Mouse (Mus musculus): ENCODE measurements around the gene Ssh1.

The Ssh1 gene

GRCm38 (mm10) chr5:113932310-113932709, 61.4 kb downstream of the Ssh1 start:
- no peak for DNase-seq (ENCODE audit: low read depth, low spot score)

DNA sequence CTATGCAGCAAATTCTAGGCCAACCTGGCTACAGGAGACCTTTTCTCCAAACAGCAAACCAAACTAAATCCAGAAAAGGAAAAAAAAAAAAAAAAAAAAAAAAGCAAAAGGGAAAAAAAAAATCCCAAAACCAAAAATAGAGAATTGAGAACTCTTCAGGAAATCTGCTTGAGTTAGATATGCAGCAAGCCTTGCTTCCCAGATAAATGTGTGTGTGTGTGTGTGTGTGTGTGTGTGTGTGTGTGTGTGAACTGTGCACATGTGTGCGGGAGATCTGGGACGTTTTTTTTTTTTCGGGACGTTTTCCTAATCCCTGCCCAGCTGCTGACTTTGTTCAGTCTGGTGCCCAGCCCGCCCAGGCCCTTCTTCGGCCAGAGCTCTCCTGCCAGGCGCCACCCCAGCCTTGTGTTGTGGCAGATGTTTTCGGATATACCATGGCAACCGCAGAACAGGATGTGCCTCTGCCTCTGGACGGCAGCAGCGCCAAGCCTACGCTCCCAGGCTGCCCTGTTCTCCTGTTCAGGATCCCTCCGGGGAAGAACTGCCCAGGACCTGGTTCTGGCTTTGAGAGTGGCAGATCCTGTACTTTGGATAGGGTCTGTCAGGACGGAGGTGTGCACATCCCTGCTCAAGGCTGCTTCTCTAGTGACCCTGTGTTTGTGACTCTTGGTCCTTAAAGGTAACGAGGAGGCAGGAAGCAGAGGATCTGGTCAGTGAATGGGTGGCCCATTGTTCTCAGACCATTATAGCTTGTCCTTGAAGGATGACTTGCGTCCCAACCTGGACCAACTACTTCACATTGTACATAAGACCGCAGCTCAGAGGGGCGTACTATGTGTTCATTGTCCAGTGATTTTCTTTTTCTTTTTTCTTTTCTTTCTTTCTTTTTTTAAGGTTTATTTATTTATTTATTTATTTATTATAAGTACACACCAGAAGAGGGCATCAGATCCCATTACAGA, 62.8 kb downstream of the Ssh1 start:
- DNase-seq (ENCODE audit: low read depth, low spot score), result no peak

DNA sequence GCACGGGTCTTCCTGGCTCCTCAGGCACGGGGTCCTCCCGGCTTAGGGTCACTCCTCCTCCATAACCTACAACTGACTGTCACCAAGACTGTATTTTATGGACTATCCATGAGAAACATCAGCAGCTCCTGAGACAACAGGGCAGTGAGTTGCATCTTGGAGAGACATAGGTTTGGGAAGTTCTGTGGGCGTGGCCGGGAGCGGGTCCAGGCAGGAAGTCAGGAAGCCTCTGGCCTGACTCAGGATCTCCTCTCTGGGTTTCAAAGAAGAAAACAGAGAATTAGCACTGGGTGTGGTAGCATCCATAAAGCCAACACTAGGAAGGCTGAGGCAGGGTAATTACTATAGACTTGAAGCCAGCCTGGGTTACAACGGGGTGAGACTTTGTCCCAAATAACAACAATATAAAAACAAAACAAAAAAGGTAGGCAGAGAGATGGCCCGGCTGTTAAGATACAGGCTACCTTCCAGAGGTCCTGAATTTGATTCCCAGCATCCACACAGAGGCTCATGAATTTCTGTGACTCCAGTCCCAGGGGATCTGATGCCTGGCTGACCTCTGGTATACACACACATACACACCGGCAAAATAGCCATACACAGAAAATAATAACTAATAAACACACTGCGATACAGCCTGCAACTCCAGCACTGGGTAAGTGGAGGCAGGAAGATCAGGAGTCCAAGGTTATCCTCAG, 63.6 kb downstream of the Ssh1 start:
- DNase-seq (ENCODE audit: low read depth, low spot score), result no peak

GRCm38 (mm10) chr5:113929526-113929925, 64.2 kb downstream of the Ssh1 start:
- no peak for DNase-seq (ENCODE audit: low read depth, low spot score)

DNA sequence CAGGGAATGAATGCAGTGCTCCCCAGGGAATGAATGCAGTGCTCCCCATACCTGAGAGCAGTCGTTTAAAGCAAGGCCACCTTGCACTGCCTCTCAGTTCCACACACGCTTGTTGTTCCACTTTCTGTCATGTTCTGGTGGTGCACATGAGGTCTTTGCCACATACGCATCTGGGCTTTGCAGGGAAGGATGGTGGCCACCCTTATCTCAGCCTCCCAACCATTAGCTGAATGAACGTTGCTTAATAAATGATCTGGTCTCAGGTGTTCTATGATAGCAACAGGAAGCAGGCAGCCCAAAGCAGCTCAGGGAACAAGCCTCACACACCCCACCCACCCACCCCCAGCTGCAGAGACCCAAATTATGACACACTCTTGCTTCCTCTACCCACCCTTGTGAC, 69.1 kb downstream of the Ssh1 start:
- no peak for DNase-seq (ENCODE audit: low read depth, low spot score)

GRCm38 (mm10) chr5:113921310-113922166, 72.2 kb downstream of the Ssh1 start:
- DNase-seq (ENCODE audit: low read depth, low spot score), result no peak

- DNase-seq (ENCODE audit: low read depth, low spot score), result no peak
Observed at GRCm38 (mm10) chr5:113919060-113919459, 74.6 kb downstream of the Ssh1 start.

GRCm38 (mm10) chr5:113918654-113919053, 75.0 kb downstream of the Ssh1 start:
- no peak for DNase-seq (ENCODE audit: low read depth, low spot score)

- no peak for DNase-seq (ENCODE audit: low read depth, low spot score)
Observed at GRCm38 (mm10) chr5:113910705-113911104, 83.0 kb downstream of the Ssh1 start.

GRCm38 (mm10) chr5:113910065-113910701, 83.5 kb downstream of the Ssh1 start:
- no peak for DNase-seq (ENCODE audit: low read depth, low spot score)

- peak; percentile 99 for DNase-seq (ENCODE audit: low read depth, low spot score)
Observed at GRCm38 (mm10) chr5:113908592-113909441, 84.9 kb downstream of the Ssh1 start, which contains the start of gene Coro1c. Coro1c (minus strand) TSS chr5:113908758.

GRCm38 (mm10) chr5:113907786-113908567, 85.7 kb downstream of the Ssh1 start:
- no peak for DNase-seq (ENCODE audit: low read depth, low spot score)

- DNase-seq (ENCODE audit: low read depth, low spot score), result no peak
Observed at GRCm38 (mm10) chr5:113906958-113907735, 86.5 kb downstream of the Ssh1 start.

- DNase-seq (ENCODE audit: low read depth, low spot score), result no peak
Observed at GRCm38 (mm10) chr5:113904987-113905386, 88.7 kb downstream of the Ssh1 start.

DNA sequence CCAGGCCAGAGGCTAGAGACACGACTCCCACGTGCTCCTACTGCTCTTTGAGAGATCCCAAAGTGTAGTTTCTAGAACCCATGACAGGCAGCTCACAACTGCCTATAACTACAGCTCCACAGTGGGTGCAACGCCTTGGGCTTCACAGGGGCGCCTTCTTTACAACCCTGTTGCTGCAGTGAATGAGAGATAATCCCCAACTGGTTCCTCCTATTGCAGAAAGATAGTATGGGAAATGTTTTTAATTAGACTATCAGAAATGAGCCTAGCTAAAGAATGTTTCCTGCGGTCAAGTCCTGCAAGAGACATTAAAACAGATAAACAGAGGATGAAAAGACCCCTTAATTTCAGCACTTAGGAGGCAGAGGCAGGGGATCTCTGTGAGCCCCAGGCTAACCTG, 90.7 kb downstream of the Ssh1 start:
- no peak for DNase-seq (ENCODE audit: low read depth, low spot score)

- DNase-seq (ENCODE audit: low read depth, low spot score), result no peak
Observed at GRCm38 (mm10) chr5:113902017-113902416, 91.7 kb downstream of the Ssh1 start.

DNA sequence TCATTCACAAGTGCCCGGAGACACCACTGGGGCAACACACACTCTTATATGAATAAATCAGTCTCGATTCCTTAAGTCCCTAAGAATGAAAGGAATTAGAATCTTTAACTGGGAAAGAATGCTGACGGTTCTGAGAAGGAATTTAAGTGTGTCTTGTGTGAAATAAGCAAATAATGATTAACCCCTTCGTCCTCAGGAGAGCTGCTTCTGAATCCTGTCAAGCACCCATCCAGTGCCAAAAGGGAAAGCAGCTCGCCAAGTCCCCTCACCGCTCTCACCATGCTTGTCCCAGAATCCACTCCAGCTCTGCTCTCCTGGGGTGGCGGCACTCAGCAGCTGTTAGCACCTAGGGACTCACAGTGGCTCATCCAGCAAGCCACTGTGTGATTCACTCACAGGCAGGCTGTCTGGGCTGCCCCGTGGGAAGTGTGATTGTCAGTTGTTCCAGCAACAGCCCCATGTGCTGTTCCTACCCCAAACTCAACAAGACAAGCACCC, 92.6 kb downstream of the Ssh1 start:
- DNase-seq (ENCODE audit: low read depth, low spot score), result no peak

DNA sequence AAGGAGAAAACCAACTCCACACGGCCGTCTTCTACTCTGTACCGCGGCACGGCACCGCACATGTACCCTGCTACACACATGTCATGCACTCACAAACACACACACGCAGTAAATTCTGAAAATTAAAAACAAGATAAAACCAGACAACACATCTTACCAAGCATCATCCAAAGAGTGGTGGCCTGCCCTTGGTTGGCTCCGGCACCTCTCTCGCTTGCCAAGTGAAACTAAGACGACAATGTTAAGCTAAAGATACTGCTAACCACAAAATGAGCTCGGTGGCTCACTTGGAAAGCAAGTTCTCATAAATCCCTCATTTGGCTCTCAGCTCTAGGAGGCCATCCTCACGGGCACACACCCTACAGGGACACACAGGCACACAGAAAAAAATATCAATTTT, 94.2 kb downstream of the Ssh1 start:
- no peak for DNase-seq (ENCODE audit: low read depth, low spot score)

DNA sequence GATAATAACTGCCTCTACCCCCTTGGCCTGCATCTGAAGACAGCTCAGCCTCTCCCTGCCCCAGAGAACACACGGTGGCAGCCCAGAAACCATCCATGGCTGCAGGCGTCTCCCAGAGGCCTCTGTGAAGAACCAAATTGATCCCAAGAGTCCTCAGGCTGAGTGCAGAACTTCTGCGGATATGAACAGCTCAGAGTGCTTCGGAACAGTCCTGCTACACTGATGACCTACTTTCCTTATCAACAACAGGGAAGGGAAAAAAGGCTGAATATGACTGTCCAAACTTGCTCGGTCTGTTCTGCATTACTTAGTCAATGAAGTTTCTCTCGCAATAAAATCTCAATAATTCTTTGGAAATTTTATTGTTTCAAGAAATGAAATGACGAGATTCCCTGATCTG, 101.7 kb downstream of the Ssh1 start:
- DNase-seq (ENCODE audit: low read depth, low spot score), result no peak

All from embryo, embryonic 11.5 days (tissue).